Mouse (Mus musculus): ENCODE measurements around the gene Olfr1287.

Olfr1287 gene

DNA sequence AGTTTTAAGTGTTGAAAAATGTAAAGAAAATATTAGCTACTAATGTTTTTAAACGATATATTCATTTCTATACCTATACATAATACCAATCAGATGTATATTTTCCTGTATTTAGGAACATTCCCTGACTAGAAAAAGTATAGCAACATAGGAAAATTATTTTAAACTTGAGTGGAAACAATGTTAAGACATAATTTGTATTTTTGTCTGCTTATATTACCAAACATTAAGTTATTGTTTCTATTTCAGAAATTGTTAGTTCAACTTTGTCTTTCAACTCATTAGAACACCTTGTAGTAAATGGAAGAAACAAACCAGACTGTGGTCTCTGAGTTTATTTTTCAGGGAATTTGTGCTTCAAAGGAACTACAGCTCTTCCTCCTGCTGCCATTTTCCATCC, at the start of gene Olfr1287:
Gene Olfr1287, plus strand, starts transcription at position 301 of the 400 bp plus-strand sequence.
- no peak for DNase-seq (ENCODE audit: extremely low spot score, low spot score)

DNA sequence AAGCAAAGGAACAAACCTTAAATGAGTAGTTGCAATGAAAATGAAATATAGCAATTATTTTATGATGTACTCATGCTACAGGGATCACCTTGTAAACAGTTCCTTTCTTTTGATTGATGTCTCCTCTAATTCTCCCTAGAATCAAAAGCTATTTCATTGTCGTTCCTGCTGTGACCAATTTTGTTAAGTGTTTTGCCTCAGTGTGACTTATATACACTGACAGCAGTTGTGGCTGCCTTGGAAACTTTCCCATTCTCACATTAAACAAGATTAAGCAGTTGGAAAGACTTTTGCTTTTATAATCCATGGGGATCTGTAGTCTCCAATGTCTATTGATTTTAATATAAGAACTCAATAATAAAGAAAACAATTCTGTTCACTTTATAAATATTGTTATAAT, 26.0 kb upstream of the Olfr1287 start, which contains the start of gene Olfr1286:
Gene Olfr1286, minus strand, starts transcription at position 185 of the 400 bp plus-strand sequence.
- no peak for DNase-seq (ENCODE audit: extremely low spot score, low spot score)

DNA sequence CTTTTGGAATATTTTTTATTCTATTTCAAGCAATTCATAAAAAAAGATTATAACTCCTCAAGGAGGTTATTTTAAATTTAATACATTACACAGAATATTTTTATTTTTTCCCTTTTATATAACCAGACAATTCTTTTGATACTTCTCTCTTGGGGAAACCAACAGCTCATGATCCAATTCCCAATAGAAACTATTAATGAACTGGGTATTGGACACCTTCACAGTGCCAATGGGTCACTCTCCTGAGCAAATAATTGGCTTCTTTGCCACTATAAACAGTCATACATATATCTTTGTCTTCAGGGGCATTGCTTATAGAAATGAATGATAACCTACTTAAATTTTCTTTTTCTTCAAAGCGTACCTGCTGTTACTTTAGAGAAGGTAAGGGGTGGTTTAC, 24.9 kb downstream of the Olfr1287 start, which contains the start of gene Olfr1288:
Gene Olfr1288, plus strand, starts transcription at position 301 of the 400 bp plus-strand sequence.
- DNase-seq (ENCODE audit: extremely low spot score, low spot score) = no peak

DNA sequence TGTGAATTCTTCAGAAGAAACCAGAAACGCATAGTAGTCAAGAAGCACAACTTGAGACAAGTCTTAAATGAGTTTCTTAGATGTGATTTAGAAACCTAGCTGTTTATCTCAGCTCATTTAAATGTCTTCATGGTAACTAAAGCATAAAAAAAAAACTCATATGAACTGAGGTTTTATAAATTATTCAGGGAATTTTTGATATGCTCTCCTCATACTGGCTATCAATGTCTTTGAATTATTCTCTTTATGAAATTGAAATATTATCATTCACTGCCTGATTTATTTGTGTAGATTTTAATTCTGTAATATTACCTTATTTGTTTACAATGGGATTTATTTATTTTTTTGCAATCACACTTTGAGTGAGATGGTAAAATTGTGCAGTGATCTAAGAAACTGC, 31.6 kb downstream of the Olfr1287 start, which contains the start of gene Olfr1289:
Gene Olfr1289, plus strand, starts transcription at position 301 of the 400 bp plus-strand sequence.
- DNase-seq (ENCODE audit: extremely low spot score, low spot score) = no peak

DNA sequence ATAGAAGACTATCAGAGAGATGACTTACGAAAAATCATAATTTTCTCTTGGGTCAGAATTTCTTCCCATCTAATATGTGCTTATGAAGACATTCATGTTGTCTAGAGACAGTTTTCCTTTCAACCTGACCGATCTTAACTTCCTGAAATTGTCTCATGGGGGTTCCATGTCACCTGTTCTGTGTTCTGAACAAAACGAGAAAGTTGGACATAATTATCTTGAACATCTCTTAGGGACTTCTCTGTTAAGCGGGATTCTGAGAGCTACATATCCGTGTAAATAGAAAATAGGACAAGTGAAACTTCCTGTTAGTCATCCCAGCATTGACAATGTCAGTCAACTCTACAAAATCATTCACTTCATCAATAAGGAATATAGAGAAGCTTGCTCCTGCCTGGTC, 44.8 kb downstream of the Olfr1287 start, which contains the start of gene Olfr1290:
Gene Olfr1290, minus strand, starts transcription at position 101 of the 400 bp plus-strand sequence.
- DNase-seq (ENCODE audit: extremely low spot score, low spot score) = no peak

DNA sequence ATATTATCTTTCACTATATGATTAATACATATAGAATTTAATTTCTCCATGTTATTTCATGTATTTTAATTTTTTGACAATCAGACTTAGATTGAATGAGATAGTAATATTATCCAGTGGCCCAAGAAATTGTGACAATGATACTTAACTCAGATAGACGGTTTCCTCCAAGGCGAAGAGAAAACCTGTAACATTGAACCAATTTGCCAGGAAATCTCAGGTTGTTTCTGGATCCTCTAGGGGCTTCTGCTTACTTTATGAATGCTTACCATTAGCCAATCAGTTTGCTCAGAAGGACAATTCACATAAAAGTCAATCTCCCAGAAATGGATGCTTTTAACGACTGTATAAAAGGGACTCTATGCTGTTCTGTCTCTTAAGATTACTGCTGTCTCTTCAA, 47.9 kb downstream of the Olfr1287 start, which contains the start of gene Olfr1291-ps1:
Gene Olfr1291-ps1, plus strand, starts transcription at position 301 of the 400 bp plus-strand sequence.
- no peak for DNase-seq (ENCODE audit: extremely low spot score, low spot score)
